Mouse (Mus musculus) intestine, embryonic 15.5 days (tissue): ENCODE data around the gene Wdr1. TPM values are rescaled to one million over a fixed set of nuclear protein-coding genes. Genes with fewer than 3 reads are reported as not detected.
"Not testable (repeated sequence)": the region's sequence is repeated elsewhere in the genome, so short reads cannot be mapped to it uniquely, and the experiment has no call there.

Source experiments
- ATAC-seq: fragments of 200-750 bp; cut with Nextera tagmentation; 2 replicates; pipeline ENCODE4 v1.8.0; 2017; ENCODE audit warnings: moderate TSS enrichment, moderate library complexity
- H3K27ac ChIP-seq: fragments of 300-500 bp; sonication (generic); 2 replicates; pipeline ENCODE4 v1.5.1; 2015; ENCODE audit warnings: mild to moderate bottlenecking, inconsistent platforms
- H3K27me3 ChIP-seq: fragments of 300-500 bp; sonication (generic); replicated peaks from 2 replicates; pipeline ENCODE4 v1.6.1; 2015; ENCODE audit warnings: inconsistent platforms
- H3K36me3 ChIP-seq: fragments of 300-500 bp; sonication (generic); 2 replicates; pipeline ENCODE4 v1.6.1; 2015; ENCODE audit warnings: inconsistent platforms
- H3K4me1 ChIP-seq: fragments of 300-500 bp; sonication (generic); replicated peaks from 2 replicates; pipeline ENCODE4 v1.6.1; 2015; ENCODE audit warnings: inconsistent platforms
- H3K4me2 ChIP-seq: fragments of 300-500 bp; sonication (generic); replicated peaks from 2 replicates; pipeline ENCODE4 v1.6.1; 2015; ENCODE audit warnings: mild to moderate bottlenecking, inconsistent platforms
- H3K4me3 ChIP-seq: fragments of 300-500 bp; sonication (generic); replicated peaks from 2 replicates; pipeline ENCODE4 v1.5.1; 2015; ENCODE audit warnings: inconsistent platforms
- H3K9ac ChIP-seq: fragments of 300-500 bp; sonication (generic); 2 replicates; pipeline ENCODE4 v1.6.1; 2015; ENCODE audit warnings: inconsistent platforms
- H3K9me3 ChIP-seq: fragments of 300-500 bp; sonication (generic); 2 replicates; pipeline ENCODE4 v1.6.1; 2016; ENCODE audit warnings: inconsistent platforms
- WGBS: fragments of 180-500 bp; shearing (Covaris S2); methylation state at CpG from one replicate; pipeline ENCODE4 v1.1.7; 2015; 5-methylcytosine and 5-hydroxymethylcytosine counted together
- polyA plus RNA-seq: library from polyadenylated mRNA; unstranded; fragments of >200 nt; fragmentation: Nextera tagmentation; extraction: Ambion mirVana; gene quantifications from 2 replicates; pipeline ENCODE4 v1.2.1, GENCODE M21; 2015

The Wdr1 gene
- polyA plus RNA-seq, 1 experiment from 2014 or later = 240 TPM

GRCm38 (mm10) chr5:38488026-38488425 is 75.0 kb downstream of the Wdr1 start:
- no peak overlapping the region for H3K9ac ChIP-seq
- WGBS = 49% methylated on average over 6 of the region's 6 CpGs
- H3K4me3 ChIP-seq = no peak overlapping the region
- no peak overlapping the region for H3K27ac ChIP-seq
- ATAC-seq = no peak
- H3K9me3 ChIP-seq = no peaks in the 10 kb centered on the region
- H3K36me3 ChIP-seq = no peaks in the 10 kb centered on the region
- H3K4me1 ChIP-seq = no peaks in the 10 kb centered on the region
- H3K4me2 ChIP-seq = no peak overlapping the region
- H3K27me3 ChIP-seq = no peaks in the 10 kb centered on the region

- ATAC-seq = no peak
- Histone ChIP-seq H3K4me3 (no peak overlapping the region), H3K4me2 (no peak overlapping the region), H3K36me3 (no peaks in the 10 kb centered on the region), H3K9me3 (no peaks in the 10 kb centered on the region), H3K4me1 (no peaks in the 10 kb centered on the region), H3K27ac (no peak overlapping the region), H3K27me3 (no peaks in the 10 kb centered on the region), H3K9ac (no peak overlapping the region)
- 83% methylated on average over 4 of the region's 4 CpGs for WGBS
Observed at GRCm38 (mm10) chr5:38487247-38487646, 75.8 kb downstream of the Wdr1 start.

GRCm38 (mm10) chr5:38485946-38486345 is 77.1 kb downstream of the Wdr1 start:
- no peak overlapping the region for H3K4me3 ChIP-seq
- H3K27ac ChIP-seq = no peak overlapping the region
- no peak overlapping the region for H3K4me2 ChIP-seq
- no peaks in the 10 kb centered on the region for H3K36me3 ChIP-seq
- no peaks in the 10 kb centered on the region for H3K9me3 ChIP-seq
- WGBS = 65% methylated on average over 4 of the region's 4 CpGs
- no peak overlapping the region for H3K9ac ChIP-seq
- ATAC-seq = no peak
- no peaks in the 10 kb centered on the region for H3K4me1 ChIP-seq
- H3K27me3 ChIP-seq = no peaks in the 10 kb centered on the region

GRCm38 (mm10) chr5:38483518-38484110 is 79.4 kb downstream of the Wdr1 start:
- no peak for ATAC-seq
- peaks cover 8% of the 10 kb centered on the region for H3K4me1 ChIP-seq
- 62% methylated on average over 7 of the region's 7 CpGs for WGBS

GRCm38 (mm10) chr5:38480822-38481707 is 82.0 kb downstream of the Wdr1 start:
- ATAC-seq = peak; percentile 3; the same call in 1 of the 2 replicates
- peak overlapping the region; percentile 86; the same call in 1 of the 2 replicates for H3K27ac ChIP-seq
- H3K36me3 ChIP-seq = no peaks in the 10 kb centered on the region
- H3K27me3 ChIP-seq = no peaks in the 10 kb centered on the region
- peaks cover 8% of the 10 kb centered on the region for H3K4me1 ChIP-seq
- no peak overlapping the region for H3K9ac ChIP-seq
- WGBS = 73% methylated on average over 10 of the region's 10 CpGs
- no peak overlapping the region; the same call in 1 of the 2 replicates for H3K4me3 ChIP-seq
- H3K9me3 ChIP-seq = no peaks in the 10 kb centered on the region
- H3K4me2 ChIP-seq = peak overlapping the region; percentile 76

More at GRCm38 (mm10) chr5:38483518-38484110, 79.4 kb downstream of the Wdr1 start:
- H3K27ac ChIP-seq = no peak overlapping the region
- no peak overlapping the region for H3K4me2 ChIP-seq
- H3K36me3 ChIP-seq = no peaks in the 10 kb centered on the region
- no peak overlapping the region for H3K9ac ChIP-seq
- H3K9me3 ChIP-seq = no peaks in the 10 kb centered on the region
- no peak overlapping the region for H3K4me3 ChIP-seq
- H3K27me3 ChIP-seq = no peaks in the 10 kb centered on the region

- 11% methylated on average over 22 of the region's 22 CpGs for WGBS
Observed at GRCm38 (mm10) chr5:38479908-38480725, 82.9 kb downstream of the Wdr1 start.

GRCm38 (mm10) chr5:38479545-38479907 is 83.5 kb downstream of the Wdr1 start:
- H3K27ac ChIP-seq = peak overlapping the region; percentile 86
- H3K27me3 ChIP-seq, H3K9me3 ChIP-seq, H3K36me3 ChIP-seq, H3K4me1 ChIP-seq: not testable (repeated sequence)
- H3K4me2 ChIP-seq = peak overlapping the region; percentile 76
- H3K4me3 ChIP-seq = peak overlapping the region; percentile 38
- ATAC-seq = peak; percentile 54
- peak overlapping the region; percentile 38 for H3K9ac ChIP-seq

More at GRCm38 (mm10) chr5:38479908-38480725, 82.9 kb downstream of the Wdr1 start:
- Histone ChIP-seq H3K27ac (peak overlapping the region; percentile 86), H3K9ac (peak overlapping the region; percentile 38), H3K4me3 (peak overlapping the region; percentile 38), H3K36me3 (no peaks in the 10 kb centered on the region), H3K4me1 (peaks cover 8% of the 10 kb centered on the region), H3K4me2 (peak overlapping the region; percentile 76), H3K27me3 (no peaks in the 10 kb centered on the region), H3K9me3 (no peaks in the 10 kb centered on the region)
- peak; percentile 95 for ATAC-seq

- Histone ChIP-seq H3K4me3 (no peak overlapping the region), H3K4me2 (peak overlapping the region; percentile 76), H3K9ac (no peak overlapping the region), H3K27me3 (no peaks in the 10 kb centered on the region), H3K4me1 (peaks cover 8% of the 10 kb centered on the region), H3K9me3 (no peaks in the 10 kb centered on the region), H3K36me3 (no peaks in the 10 kb centered on the region), H3K27ac (0 out of 2 replicates have a peak overlapping the region, but pooled peaks have one; percentile 27)
- WGBS = 45% methylated on average over 4 of the region's 4 CpGs
- peak; percentile 37 for ATAC-seq
Observed at GRCm38 (mm10) chr5:38479027-38479426, 84.0 kb downstream of the Wdr1 start.

GRCm38 (mm10) chr5:38477731-38478445 is 85.1 kb downstream of the Wdr1 start:
- Histone ChIP-seq H3K36me3 (no peaks in the 10 kb centered on the region), H3K4me3 (no peak overlapping the region), H3K9me3 (no peaks in the 10 kb centered on the region), H3K4me1 (peaks cover 8% of the 10 kb centered on the region), H3K27me3 (no peaks in the 10 kb centered on the region), H3K9ac (no peak overlapping the region), H3K27ac (no peak overlapping the region), H3K4me2 (no peak overlapping the region)
- ATAC-seq = no peak
- 85% methylated on average over 7 of the region's 7 CpGs for WGBS

GRCm38 (mm10) chr5:38476861-38477565 is 86.0 kb downstream of the Wdr1 start:
- no peak for ATAC-seq
- H3K4me3 ChIP-seq = no peak overlapping the region
- peaks cover 8% of the 10 kb centered on the region for H3K4me1 ChIP-seq
- H3K27me3 ChIP-seq = no peaks in the 10 kb centered on the region
- 89% methylated on average over 25 of the region's 25 CpGs for WGBS
- H3K9ac ChIP-seq = no peak overlapping the region
- H3K9me3 ChIP-seq = no peaks in the 10 kb centered on the region
- H3K36me3 ChIP-seq = no peaks in the 10 kb centered on the region
- no peak overlapping the region for H3K4me2 ChIP-seq
- H3K27ac ChIP-seq = no peak overlapping the region
